Mouse (Mus musculus) heart, adult 2 months (tissue): ENCODE results near the gene Ankrd11. TPM values are rescaled to one million over a fixed set of nuclear protein-coding genes. Genes with fewer than 3 reads are reported as not detected.

Experiments used
- DNase-seq, 2 experiments: peaks; one replicate each; pipeline ENCODE4 v3.0.0; 2021
- H3K27ac ChIP-seq: fragments of 200-600 bp; 2 replicates; pipeline ENCODE4 v1.8.1; 2022
- H3K27me3 ChIP-seq: fragments of 200-500 bp; 2 replicates; pipeline ENCODE4 v1.6.1; 2012; ENCODE audit warnings: mild to moderate bottlenecking, low read length, inconsistent platforms, mixed read lengths; ENCODE audit not compliant: control insufficient read depth, insufficient read depth
- H3K36me3 ChIP-seq: fragments of 200-500 bp; 2 replicates; pipeline ENCODE4 v1.6.1; 2012; ENCODE audit warnings: low read length, inconsistent platforms; ENCODE audit not compliant: control insufficient read depth, insufficient read depth
- H3K4me1 ChIP-seq: fragments of 200-500 bp; 2 replicates; pipeline ENCODE4 v1.6.1; 2011; ENCODE audit warnings: low read length; ENCODE audit not compliant: control insufficient read depth, insufficient read depth
- H3K4me3 ChIP-seq: fragments of 200-600 bp; 2 replicates; pipeline ENCODE4 v1.8.1; 2022
- H3K79me2 ChIP-seq: fragments of 200-500 bp; replicated peaks from 2 replicates; pipeline ENCODE4 v1.6.1; 2012; ENCODE audit warnings: mild to moderate bottlenecking, inconsistent platforms, low read length, moderate library complexity, mixed read lengths; ENCODE audit not compliant: control insufficient read depth, insufficient read depth
- H3K9ac ChIP-seq: fragments of 200-500 bp; 2 replicates; pipeline ENCODE4 v1.6.1; 2012; ENCODE audit warnings: low read depth, mild to moderate bottlenecking, control low read depth, inconsistent platforms, low read length, mixed read lengths
- CTCF ChIP-seq: fragments of 200-600 bp; IDR thresholded peaks from 2 replicates; pipeline ENCODE4 v1.8.1; 2022; ENCODE audit warnings: antibody characterized with exemption, mild to moderate bottlenecking, moderate library complexity
- EP300 ChIP-seq: fragments of 200-500 bp; IDR thresholded peaks from 2 replicates; pipeline ENCODE4 v1.6.1; 2011; ENCODE audit warnings: low read depth, low read length, control low read depth; ENCODE audit not compliant: insufficient read depth
- POLR2A ChIP-seq: fragments of 200-500 bp; IDR thresholded peaks from 2 replicates; pipeline ENCODE4 v1.6.1; 2011; ENCODE audit warnings: mild to moderate bottlenecking, low read depth, low read length, control low read depth; ENCODE audit not compliant: insufficient read depth
- WGBS: fragments of 180-500 bp; shearing (Covaris S2); methylation state at CpG from one replicate; pipeline ENCODE4 v1.1.7; 2018; 5-methylcytosine and 5-hydroxymethylcytosine counted together
- intact Hi-C: fragments of 180-260 bp; cut with DNase I; formaldehyde crosslinking; loops from one replicate; pipeline ENCODE4 v1.15.1; 2025
- polyA plus RNA-seq: library from polyadenylated mRNA; depleted of rRNA; stranded (reverse); fragments of >200 nt; gene quantifications from 2 replicates; pipeline ENCODE4 v1.2.3, GENCODE M21; 2012
- total RNA-seq, 2 experiments: library from RNA; stranded (reverse); gene quantifications; 2 replicates each; pipeline ENCODE4 v1.2.3; 2021

Ankrd11 gene
- total and polyA plus RNA-seq, 3 experiments: 34.4 to 76.3 (median 68.0) TPM

DNA sequence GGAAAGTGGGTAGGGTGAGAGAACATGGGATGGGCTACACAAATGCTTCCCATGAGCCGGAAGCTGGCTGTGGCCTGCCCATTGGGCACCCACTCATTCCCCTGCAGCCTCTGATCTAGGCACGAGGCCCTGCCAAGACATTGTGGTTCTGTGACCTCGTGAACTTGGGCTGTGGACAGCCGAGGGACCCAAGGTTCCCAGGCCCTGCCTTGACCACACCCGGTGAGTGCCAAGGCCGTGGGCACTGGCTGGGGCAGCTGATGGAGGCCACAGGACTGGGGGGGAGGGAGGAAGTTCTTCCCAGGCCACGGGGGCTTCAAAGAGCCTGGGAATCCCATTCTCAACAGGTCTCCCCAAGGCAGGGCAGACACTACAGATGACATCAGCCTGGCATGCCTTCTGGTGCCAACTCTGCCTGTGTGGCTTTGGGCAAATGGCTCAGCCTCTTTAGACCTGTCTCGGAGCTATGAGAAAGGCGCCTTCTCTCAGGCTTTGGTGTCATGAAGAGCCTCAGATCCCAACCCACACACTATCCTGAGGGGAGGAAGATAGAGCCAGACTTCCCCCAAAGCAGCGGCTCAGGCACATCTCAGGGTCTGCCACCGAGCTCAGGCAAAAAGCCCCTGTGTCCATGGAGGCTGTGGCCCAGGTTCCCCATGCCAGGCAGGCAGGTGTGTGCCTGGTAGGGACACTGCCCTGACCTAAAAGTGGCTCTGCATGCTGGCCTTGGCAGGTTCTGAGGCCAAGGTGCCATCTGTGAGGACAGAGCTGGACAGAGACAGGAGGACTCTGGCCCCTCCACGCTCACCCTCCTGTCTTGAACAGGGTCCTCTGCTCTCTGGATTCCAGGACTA is 190.2 kb downstream of the Ankrd11 start:
- H3K4me1 ChIP-seq: no peaks in the 10 kb centered on the region
- no peak overlapping the region for H3K9ac ChIP-seq
- no peaks in the 10 kb centered on the region for H3K36me3 ChIP-seq
- H3K27me3 ChIP-seq: no peaks in the 10 kb centered on the region
- TF ChIP-seq POLR2A: no peak
- no peak for TF ChIP-seq EP300
- TF ChIP-seq CTCF: no peak
- no peak overlapping the region for H3K27ac ChIP-seq
- no peak overlapping the region for H3K4me3 ChIP-seq
- intact Hi-C loops: no loop called here
- 84% methylated on average over 12 of the region's 12 CpGs for WGBS
- DNase-seq: no peak
- no peaks in the 10 kb centered on the region for H3K79me2 ChIP-seq

GRCm38 (mm10) chr8:122850641-122851240 is 191.3 kb downstream of the Ankrd11 start:
- Histone ChIP-seq H3K27me3 (no peaks in the 10 kb centered on the region), H3K4me3 (no peak overlapping the region), H3K79me2 (no peaks in the 10 kb centered on the region), H3K36me3 (no peaks in the 10 kb centered on the region), H3K4me1 (no peaks in the 10 kb centered on the region), H3K27ac (no peak overlapping the region), H3K9ac (no peak overlapping the region)
- DNase-seq: no peak
- TF ChIP-seq EP300: no peak
- no peak for TF ChIP-seq POLR2A
- no peak for TF ChIP-seq CTCF
- intact Hi-C loops: no loop called here
- 76% methylated on average over 3 of the region's 3 CpGs for WGBS

GRCm38 (mm10) chr8:122849152-122849910 is 192.7 kb downstream of the Ankrd11 start:
- H3K4me1 ChIP-seq: no peaks in the 10 kb centered on the region
- intact Hi-C loops: no loop called here
- H3K27me3 ChIP-seq: no peaks in the 10 kb centered on the region
- WGBS: 88% methylated on average over 11 of the region's 11 CpGs
- no peak for DNase-seq
- TF ChIP-seq POLR2A (no peak), EP300 (no peak), CTCF (no peak)
- H3K9ac ChIP-seq: no peak overlapping the region
- H3K36me3 ChIP-seq: no peaks in the 10 kb centered on the region
- no peaks in the 10 kb centered on the region for H3K79me2 ChIP-seq
- no peak overlapping the region for H3K4me3 ChIP-seq
- H3K27ac ChIP-seq: no peak overlapping the region

DNA sequence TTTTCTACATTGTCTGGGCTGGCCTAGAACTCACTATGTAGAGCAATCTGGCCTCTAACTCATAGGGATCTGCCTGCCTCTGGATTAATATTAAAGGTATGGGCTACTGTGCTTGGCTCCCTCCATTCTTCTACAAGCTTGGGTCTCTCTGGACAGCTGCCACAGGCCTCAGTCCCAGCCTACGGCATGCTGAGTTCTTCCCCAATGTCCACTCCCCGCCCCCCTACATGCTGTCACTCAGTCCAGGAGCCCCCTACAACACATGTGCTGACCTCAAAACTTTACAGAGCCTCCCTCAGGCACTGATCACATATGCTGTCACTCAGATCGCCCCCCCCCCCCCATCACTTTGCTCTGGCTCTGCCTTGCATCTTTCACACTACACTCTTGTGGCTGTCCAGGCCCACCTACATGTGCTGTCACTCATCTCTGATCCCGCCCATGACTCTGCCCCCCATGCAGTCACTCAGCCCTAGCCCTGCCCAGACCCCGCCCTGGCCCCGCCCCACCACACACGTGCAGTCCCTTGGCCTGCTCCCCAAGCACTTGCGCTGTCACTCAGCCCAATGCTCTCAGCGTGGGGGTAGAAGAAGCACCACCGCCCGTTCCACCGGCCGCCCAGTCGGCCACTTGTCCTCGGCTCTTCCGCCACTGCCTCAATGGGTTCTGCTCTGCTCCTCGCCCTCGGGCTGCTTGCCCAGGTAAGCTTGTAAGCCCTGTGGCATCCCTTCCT is 194.1 kb downstream of the Ankrd11 start, which contains the start of gene Cdh15:
Gene Cdh15, plus strand, starts transcription at position 138 of the 733 bp plus-strand sequence.
- Histone ChIP-seq H3K9ac (no peak within 1 kb of the TSS), H3K4me3 (no peak within 1 kb of the TSS), H3K4me1 (no peaks in the 10 kb centered on the region), H3K27ac (no peak within 1 kb of the TSS), H3K79me2 (no peaks in the 10 kb centered on the region), H3K36me3 (no peaks in the 10 kb centered on the region), H3K27me3 (0 out of 2 replicates have a peak, but pooled peaks cover 1% of the 10 kb centered on the region)
- TF ChIP-seq POLR2A: no peak
- WGBS: 20% methylated on average over 17 of the region's 18 CpGs
- peak in 1 of 2 experiments; percentile 24 for DNase-seq
- intact Hi-C loops: no loop called here

- Histone ChIP-seq H3K27me3 (0 out of 2 replicates have a peak, but pooled peaks cover 1% of the 10 kb centered on the region), H3K9ac (no peak overlapping the region), H3K27ac (no peak overlapping the region), H3K79me2 (no peaks in the 10 kb centered on the region), H3K4me3 (no peak overlapping the region), H3K4me1 (no peaks in the 10 kb centered on the region), H3K36me3 (no peaks in the 10 kb centered on the region)
- peak in 1 of 2 experiments; percentile 26 for DNase-seq
- no peak for TF ChIP-seq CTCF
- TF ChIP-seq POLR2A: no peak
- TF ChIP-seq EP300: no peak
- 38% methylated on average over 4 of the region's 4 CpGs for WGBS
- intact Hi-C loops: no loop called here
These were observed 196.4 kb downstream of the Ankrd11 start for GRCm38 (mm10) chr8:122845662-122846061.
